Mouse (Mus musculus) hindbrain, embryonic 15.5 days (tissue): ENCODE measurements around the gene Akip1. TPM values are rescaled to one million over a fixed set of nuclear protein-coding genes. Genes with fewer than 3 reads are reported as not detected.

Experiments used
- ATAC-seq: fragments of 200-750 bp; cut with Nextera tagmentation; 2 replicates; pipeline ENCODE4 v1.8.0; 2017; ENCODE audit warnings: low read depth, moderate number of reproducible peaks, moderate TSS enrichment; ENCODE audit not compliant: low FRiP score
- H3K27ac ChIP-seq: fragments of 300-500 bp; sonication (generic); replicated peaks from 2 replicates; pipeline ENCODE4 v1.5.1; 2015; ENCODE audit warnings: mild to moderate bottlenecking, inconsistent platforms
- H3K27me3 ChIP-seq: fragments of 300-500 bp; sonication (generic); 2 replicates; pipeline ENCODE4 v1.6.1; 2015; ENCODE audit warnings: control low read depth, inconsistent platforms
- H3K36me3 ChIP-seq: fragments of 300-500 bp; sonication (generic); 2 replicates; pipeline ENCODE4 v1.6.1; 2015; ENCODE audit warnings: control low read depth, inconsistent platforms
- H3K4me1 ChIP-seq: fragments of 300-500 bp; sonication (generic); replicated peaks from 2 replicates; pipeline ENCODE4 v1.6.1; 2015; ENCODE audit warnings: control low read depth, inconsistent platforms
- H3K4me2 ChIP-seq: fragments of 300-500 bp; sonication (generic); 2 replicates; pipeline ENCODE4 v1.6.1; 2015; ENCODE audit warnings: moderate library complexity, mild to moderate bottlenecking, inconsistent platforms
- H3K4me3 ChIP-seq: fragments of 300-500 bp; sonication (generic); 2 replicates; pipeline ENCODE4 v1.5.1; 2015; ENCODE audit warnings: mild to moderate bottlenecking, inconsistent platforms
- H3K9ac ChIP-seq: fragments of 300-500 bp; sonication (generic); 2 replicates; pipeline ENCODE4 v1.6.1; 2015; ENCODE audit warnings: inconsistent platforms
- H3K9me3 ChIP-seq: fragments of 300-500 bp; sonication (generic); 2 replicates; pipeline ENCODE4 v1.6.1; 2016; ENCODE audit warnings: control low read depth, inconsistent platforms
- WGBS: fragments of 180-500 bp; shearing (Covaris S2); methylation state at CpG from one replicate; pipeline ENCODE4 v1.1.7; 2015; 5-methylcytosine and 5-hydroxymethylcytosine counted together
- polyA plus RNA-seq: library from polyadenylated mRNA; unstranded; fragments of >200 nt; fragmentation: Nextera tagmentation; extraction: Ambion mirVana; gene quantifications from 2 replicates; pipeline ENCODE4 v1.2.1, GENCODE M21; 2015

The Akip1 gene
- polyA plus RNA-seq, 1 experiment from 2014 or later = 17.5 TPM

GRCm38 (mm10) chr7:109686585-109687128 lies 16.8 kb upstream of the Akip1 start:
- no peak overlapping the region for H3K27ac ChIP-seq
- H3K27me3 ChIP-seq = no peaks in the 10 kb centered on the region
- no peak overlapping the region for H3K4me3 ChIP-seq
- 45% methylated on average over 9 of the region's 9 CpGs for WGBS
- no peaks in the 10 kb centered on the region for H3K9me3 ChIP-seq
- no peak overlapping the region for H3K9ac ChIP-seq
- H3K4me2 ChIP-seq = no peak overlapping the region
- H3K36me3 ChIP-seq = no peaks in the 10 kb centered on the region
- no peaks in the 10 kb centered on the region for H3K4me1 ChIP-seq
- no peak for ATAC-seq

GRCm38 (mm10) chr7:109690101-109690500 lies 13.4 kb upstream of the Akip1 start:
- Histone ChIP-seq H3K4me3 (no peak overlapping the region), H3K9ac (no peak overlapping the region), H3K4me2 (no peak overlapping the region), H3K27me3 (no peaks in the 10 kb centered on the region), H3K27ac (no peak overlapping the region), H3K36me3 (no peaks in the 10 kb centered on the region), H3K9me3 (no peaks in the 10 kb centered on the region), H3K4me1 (no peaks in the 10 kb centered on the region)
- WGBS = 95% methylated on average over 3 of the region's 3 CpGs
- no peak for ATAC-seq

- no peak for ATAC-seq
- no peak overlapping the region for H3K4me2 ChIP-seq
- WGBS = 85% methylated on average over 5 of the region's 5 CpGs
- H3K9me3 ChIP-seq = no peaks in the 10 kb centered on the region
- no peaks in the 10 kb centered on the region for H3K27me3 ChIP-seq
- H3K9ac ChIP-seq = no peak overlapping the region
- no peak overlapping the region for H3K4me3 ChIP-seq
- H3K36me3 ChIP-seq = no peaks in the 10 kb centered on the region
- no peaks in the 10 kb centered on the region for H3K4me1 ChIP-seq
- H3K27ac ChIP-seq = no peak overlapping the region
Measured at GRCm38 (mm10) chr7:109690961-109691360, 12.5 kb upstream of the Akip1 start.

- H3K27ac ChIP-seq = no peak overlapping the region
- no peak overlapping the region for H3K9ac ChIP-seq
- 80% methylated on average over 13 of the region's 13 CpGs for WGBS
- H3K27me3 ChIP-seq = no peaks in the 10 kb centered on the region
- no peaks in the 10 kb centered on the region for H3K36me3 ChIP-seq
- no peak for ATAC-seq
- H3K9me3 ChIP-seq = no peaks in the 10 kb centered on the region
- no peak overlapping the region for H3K4me2 ChIP-seq
- H3K4me3 ChIP-seq = no peak overlapping the region
- no peaks in the 10 kb centered on the region for H3K4me1 ChIP-seq
Measured at GRCm38 (mm10) chr7:109694576-109695338, 8.7 kb upstream of the Akip1 start.

- 89% methylated on average over 10 of the region's 10 CpGs for WGBS
- Histone ChIP-seq H3K4me3 (no peak overlapping the region), H3K4me1 (no peaks in the 10 kb centered on the region), H3K27ac (no peak overlapping the region), H3K36me3 (no peaks in the 10 kb centered on the region), H3K9me3 (no peaks in the 10 kb centered on the region), H3K9ac (no peak overlapping the region), H3K4me2 (no peak overlapping the region), H3K27me3 (no peaks in the 10 kb centered on the region)
- ATAC-seq = no peak
Measured at GRCm38 (mm10) chr7:109695339-109695726, 8.2 kb upstream of the Akip1 start.

GRCm38 (mm10) chr7:109700213-109700612 lies 3.3 kb upstream of the Akip1 start:
- Histone ChIP-seq H3K4me2 (no peak overlapping the region), H3K9me3 (no peaks in the 10 kb centered on the region), H3K4me3 (no peak overlapping the region), H3K4me1 (peaks cover 13% of the 10 kb centered on the region), H3K27me3 (no peaks in the 10 kb centered on the region), H3K27ac (no peak overlapping the region), H3K36me3 (no peaks in the 10 kb centered on the region), H3K9ac (no peak overlapping the region)
- no peak for ATAC-seq

GRCm38 (mm10) chr7:109702721-109703120 lies 769 bp upstream of the Akip1 start:
- 36% methylated on average over 4 of the region's 4 CpGs for WGBS
- Histone ChIP-seq H3K4me1 (peaks cover 16% of the 10 kb centered on the region), H3K27ac (no peak overlapping the region), H3K9me3 (no peaks in the 10 kb centered on the region), H3K36me3 (no peaks in the 10 kb centered on the region), H3K4me2 (peak overlapping the region; percentile 86), H3K9ac (no peak overlapping the region; the same call in 1 of the 2 replicates), H3K27me3 (no peaks in the 10 kb centered on the region), H3K4me3 (peak overlapping the region; percentile 61)
- no peak; the same call in 1 of the 2 replicates for ATAC-seq

GRCm38 (mm10) chr7:109704016-109704377 lies 507 bp downstream of the Akip1 start:
- Histone ChIP-seq H3K36me3 (no peaks in the 10 kb centered on the region), H3K27ac (peak overlapping the region; percentile 78), H3K4me2 (peak overlapping the region; percentile 86), H3K27me3 (no peaks in the 10 kb centered on the region), H3K9me3 (no peaks in the 10 kb centered on the region), H3K4me3 (peak overlapping the region; percentile 61), H3K4me1 (peaks cover 16% of the 10 kb centered on the region), H3K9ac (peak overlapping the region; percentile 58)
- no peak for ATAC-seq
- 2% methylated on average over 17 of the region's 17 CpGs for WGBS

- H3K4me3 ChIP-seq = peak overlapping the region; percentile 61
- H3K9me3 ChIP-seq = no peaks in the 10 kb centered on the region
- no peak for ATAC-seq
- peak overlapping the region; percentile 86 for H3K4me2 ChIP-seq
- no peaks in the 10 kb centered on the region for H3K36me3 ChIP-seq
- no peaks in the 10 kb centered on the region for H3K27me3 ChIP-seq
- no peak overlapping the region for H3K9ac ChIP-seq
- WGBS = 69% methylated on average over 3 of the region's 3 CpGs
- H3K4me1 ChIP-seq = peaks cover 16% of the 10 kb centered on the region
- H3K27ac ChIP-seq = no peak overlapping the region
Measured at GRCm38 (mm10) chr7:109704461-109704860, 971 bp downstream of the Akip1 start.

- H3K36me3 ChIP-seq = no peaks in the 10 kb centered on the region
- no peaks in the 10 kb centered on the region for H3K9me3 ChIP-seq
- no peak overlapping the region for H3K27ac ChIP-seq
- no peak for ATAC-seq
- no peak overlapping the region for H3K4me3 ChIP-seq
- H3K4me1 ChIP-seq = peaks cover 16% of the 10 kb centered on the region
- 46% methylated on average over 4 of the region's 4 CpGs for WGBS
- no peaks in the 10 kb centered on the region for H3K27me3 ChIP-seq
- H3K9ac ChIP-seq = no peak overlapping the region
- H3K4me2 ChIP-seq = no peak overlapping the region
Measured at GRCm38 (mm10) chr7:109707023-109707785, 3.7 kb downstream of the Akip1 start.

- no peak overlapping the region for H3K4me3 ChIP-seq
- H3K27me3 ChIP-seq = no peaks in the 10 kb centered on the region
- no peak overlapping the region for H3K4me2 ChIP-seq
- no peaks in the 10 kb centered on the region for H3K36me3 ChIP-seq
- H3K9ac ChIP-seq = no peak overlapping the region
- H3K27ac ChIP-seq = no peak overlapping the region
- whole genome bisulfite sequencing = 76% methylated on average over 3 of the region's 3 CpGs
- H3K9me3 ChIP-seq = no peaks in the 10 kb centered on the region
- no peak for ATAC-seq
- H3K4me1 ChIP-seq = peaks cover 8% of the 10 kb centered on the region
Measured at GRCm38 (mm10) chr7:109708961-109709382, 5.5 kb downstream of the Akip1 start.

GRCm38 (mm10) chr7:109710069-109710468 lies 6.6 kb downstream of the Akip1 start:
- WGBS = 79% methylated on average over 1 of the region's 1 CpGs
- no peak overlapping the region for H3K4me3 ChIP-seq
- H3K4me1 ChIP-seq = peaks cover 3% of the 10 kb centered on the region; the same call in 1 of the 2 replicates
- no peak overlapping the region for H3K27ac ChIP-seq
- H3K9me3 ChIP-seq = no peaks in the 10 kb centered on the region
- no peak overlapping the region for H3K4me2 ChIP-seq
- ATAC-seq = no peak
- no peaks in the 10 kb centered on the region for H3K27me3 ChIP-seq
- H3K36me3 ChIP-seq = no peaks in the 10 kb centered on the region
- no peak overlapping the region for H3K9ac ChIP-seq
